Mouse (Mus musculus) R1 (cell line): ENCODE results near the gene Atp8b3.

Experiments
- DNase-seq: peaks from one replicate; pipeline ENCODE4 v3.0.0-alpha.2; 2018; ENCODE audit warnings: low read depth, low spot score

Gene Atp8b3

DNA sequence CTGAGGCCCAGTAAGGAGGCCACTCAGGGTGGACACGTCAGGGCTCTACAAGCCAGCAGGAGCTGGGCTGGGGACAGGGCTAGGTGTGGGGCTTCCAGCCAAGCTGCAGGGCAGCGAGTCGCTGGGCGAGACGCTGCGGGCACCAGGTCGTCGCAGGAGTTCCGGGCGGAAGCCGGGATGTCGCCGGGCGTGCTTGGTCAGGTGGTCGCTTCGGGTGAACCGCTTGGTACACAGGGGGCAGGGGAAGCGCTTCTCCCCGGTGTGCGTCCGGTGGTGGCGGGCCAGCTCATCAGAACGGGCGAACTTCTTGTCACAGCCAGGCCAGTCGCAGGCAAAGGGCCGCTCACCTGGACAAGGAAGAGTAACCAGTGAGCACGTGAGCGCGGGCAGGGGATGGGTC, 30.0 kb upstream of the Atp8b3 start:
- DNase-seq: no peak

GRCm38 (mm10) chr10:80566375-80567092, 27.6 kb upstream of the Atp8b3 start:
- DNase-seq: peak; percentile 87

- peak; percentile 96 for DNase-seq
Measured at GRCm38 (mm10) chr10:80561116-80561944, 22.4 kb upstream of the Atp8b3 start, which contains the start of gene Rexo1. Gene Rexo1 (minus strand): TSS chr10:80561560.

DNA sequence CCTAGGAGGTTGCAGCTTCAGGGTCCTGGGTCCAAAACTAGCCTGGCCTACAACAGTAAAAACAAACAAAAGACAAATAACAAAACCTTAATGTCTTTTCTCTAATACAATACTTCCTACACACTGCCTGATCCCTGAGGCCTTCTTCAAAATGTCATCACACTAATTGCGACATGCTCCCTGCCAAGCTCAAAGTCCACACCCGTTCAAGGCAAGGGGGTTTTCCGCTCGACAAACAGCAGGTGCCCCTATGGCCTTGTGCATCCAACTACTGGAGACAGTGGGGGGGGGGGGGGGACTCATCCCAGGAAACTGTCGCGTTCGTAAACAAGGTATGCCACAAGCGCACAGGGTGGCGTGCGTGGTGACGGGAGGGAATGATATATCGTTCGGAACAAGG, 21.7 kb upstream of the Atp8b3 start:
- DNase-seq: no peak

DNA sequence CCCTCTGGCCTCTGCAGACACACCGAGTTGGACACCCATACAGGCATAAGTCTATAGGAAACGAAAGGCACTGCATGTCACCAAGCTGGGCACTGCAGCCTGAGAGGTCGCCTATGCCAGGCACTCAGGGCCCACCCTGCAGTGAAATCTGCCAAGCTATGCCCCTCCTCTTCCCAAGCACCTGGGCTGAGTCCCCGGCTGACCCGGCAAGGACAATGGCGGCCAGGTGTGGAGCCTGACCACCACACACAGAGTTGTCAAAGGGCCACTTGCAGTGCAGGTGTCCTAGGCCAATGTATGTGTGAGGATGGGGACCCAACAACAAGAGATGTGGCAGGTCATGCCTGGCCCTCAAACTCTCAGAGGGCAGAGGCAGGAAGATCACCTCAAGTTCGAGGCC, 20.5 kb upstream of the Atp8b3 start:
- DNase-seq: no peak

DNA sequence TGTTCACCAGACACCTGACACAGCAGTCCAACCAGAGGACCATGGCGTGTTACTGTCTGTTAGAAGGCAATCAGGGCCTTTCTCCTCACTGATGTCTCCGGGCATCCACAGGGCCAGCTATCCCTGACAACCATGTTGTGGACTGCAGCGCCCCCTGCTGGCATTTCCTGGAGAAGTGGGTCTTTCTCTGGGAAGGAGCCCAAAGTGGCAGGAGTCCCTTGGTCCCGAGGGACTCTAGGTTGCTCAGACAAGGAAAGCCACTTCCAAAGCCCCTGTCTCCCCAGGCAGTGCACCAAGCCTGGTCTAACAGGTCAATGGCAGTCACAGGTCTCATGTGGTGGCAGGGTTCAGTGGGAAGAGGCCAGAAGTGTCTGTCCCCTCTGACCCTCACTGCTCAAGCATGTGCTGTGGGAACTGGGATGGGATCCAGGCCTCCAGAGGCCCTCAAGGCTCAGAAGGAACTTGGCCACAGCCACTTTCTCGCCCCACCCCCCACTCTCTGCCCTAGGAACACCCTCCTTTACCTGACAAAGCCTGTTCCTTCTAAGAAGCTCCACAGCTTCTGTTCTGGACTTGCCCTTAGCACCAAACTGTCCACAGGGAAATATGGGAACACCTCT, 18.5 kb upstream of the Atp8b3 start:
- DNase-seq: peak; percentile 76

GRCm38 (mm10) chr10:80553997-80554396, 15.1 kb upstream of the Atp8b3 start:
- no peak for DNase-seq

- DNase-seq: no peak
Measured at GRCm38 (mm10) chr10:80553575-80553974, 14.7 kb upstream of the Atp8b3 start.

- peak; percentile 50 for DNase-seq
Measured at GRCm38 (mm10) chr10:80552364-80552763, 13.4 kb upstream of the Atp8b3 start.

DNA sequence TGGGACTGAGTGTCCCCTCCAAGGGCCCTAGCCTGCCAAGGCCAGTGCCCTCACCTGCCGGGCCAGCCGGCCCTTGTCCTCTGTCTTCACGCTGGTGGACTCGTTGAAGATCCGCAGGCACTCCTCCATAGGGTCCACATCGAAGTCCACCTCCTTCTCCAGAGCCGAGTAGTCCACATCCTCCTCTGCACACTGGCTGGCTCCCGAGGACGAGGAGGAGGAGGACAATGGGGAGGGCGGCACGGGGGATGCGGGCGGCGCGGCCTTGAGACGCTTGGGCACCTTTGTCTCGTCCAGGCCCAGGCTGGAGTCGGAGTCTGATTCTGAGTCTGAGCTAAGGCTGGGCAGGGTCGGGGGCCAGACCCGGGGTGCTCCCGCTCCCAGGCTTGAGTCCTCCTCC, 10.4 kb upstream of the Atp8b3 start:
- DNase-seq: no peak

DNA sequence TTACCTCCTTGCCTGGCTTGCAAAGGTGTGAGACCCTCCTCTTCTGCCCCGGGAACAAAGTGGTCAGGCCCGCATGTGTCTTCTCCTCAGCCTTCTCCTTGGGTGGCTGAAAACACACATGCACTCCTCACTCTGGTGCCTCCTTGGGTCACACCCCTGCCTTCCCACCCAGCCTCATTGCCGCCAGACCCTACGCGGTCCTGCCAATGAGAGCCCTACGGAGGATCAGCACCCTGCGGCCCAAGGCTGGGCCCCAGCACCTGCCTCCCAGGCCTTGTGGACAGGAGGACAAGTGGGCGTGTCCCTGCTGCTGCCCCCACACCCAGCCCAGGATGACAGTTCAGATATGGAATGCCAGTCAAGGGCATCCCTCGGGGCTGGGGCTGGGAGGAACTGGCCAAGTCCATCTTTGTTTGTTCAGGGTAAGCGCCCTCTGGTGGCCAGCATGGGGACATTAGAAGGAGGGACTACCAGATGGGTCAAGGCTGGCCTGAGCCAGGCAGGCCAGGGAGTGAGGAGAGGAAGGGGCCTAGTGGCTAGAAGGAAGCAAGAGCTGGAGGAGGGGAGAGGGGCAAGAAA, 9.6 kb upstream of the Atp8b3 start:
- DNase-seq: peak; percentile 72

DNA sequence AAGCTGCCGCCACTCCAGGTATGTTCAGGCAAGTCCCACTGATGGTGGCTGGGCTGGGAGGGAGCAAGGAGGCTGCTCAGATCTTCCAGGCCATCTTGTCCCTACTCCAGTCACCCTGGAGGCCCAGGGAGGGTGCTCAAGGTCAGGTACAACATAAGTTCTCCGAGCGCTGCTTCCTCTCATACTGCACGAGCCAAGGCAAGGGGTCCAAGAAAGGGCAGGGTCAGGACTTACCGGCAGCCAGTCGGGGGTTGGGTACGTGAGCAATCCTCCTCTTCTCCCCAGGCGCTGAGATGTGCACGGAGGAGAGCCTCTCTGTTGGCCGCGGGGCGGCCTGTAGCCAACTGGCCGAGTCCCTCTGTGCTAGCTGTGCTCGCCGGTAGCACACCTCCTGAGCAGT, 8.6 kb upstream of the Atp8b3 start:
- DNase-seq: no peak

DNA sequence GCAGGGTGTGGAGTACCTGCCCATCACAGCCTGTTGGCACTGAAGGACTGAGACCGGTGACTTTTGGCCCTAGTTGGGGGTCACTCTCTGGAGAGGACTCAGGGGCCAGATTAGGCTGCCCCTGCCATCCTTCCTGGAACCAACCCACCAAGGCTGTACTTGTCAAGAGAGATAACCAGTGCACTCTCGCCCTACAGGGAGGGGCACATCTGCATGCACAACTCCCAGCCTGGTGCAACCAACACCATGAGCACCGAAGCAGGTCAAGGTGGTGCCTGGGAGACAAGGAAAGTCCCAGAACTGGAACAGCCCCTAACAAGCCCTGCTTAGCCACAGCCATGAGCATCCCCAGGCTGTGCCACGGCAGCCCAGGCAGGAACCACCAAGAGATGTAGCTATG, 8.0 kb upstream of the Atp8b3 start:
- no peak for DNase-seq

- DNase-seq: no peak
Measured at GRCm38 (mm10) chr10:80545590-80545989, 6.7 kb upstream of the Atp8b3 start.

- no peak for DNase-seq
Measured at GRCm38 (mm10) chr10:80543873-80544272, 4.9 kb upstream of the Atp8b3 start.

DNA sequence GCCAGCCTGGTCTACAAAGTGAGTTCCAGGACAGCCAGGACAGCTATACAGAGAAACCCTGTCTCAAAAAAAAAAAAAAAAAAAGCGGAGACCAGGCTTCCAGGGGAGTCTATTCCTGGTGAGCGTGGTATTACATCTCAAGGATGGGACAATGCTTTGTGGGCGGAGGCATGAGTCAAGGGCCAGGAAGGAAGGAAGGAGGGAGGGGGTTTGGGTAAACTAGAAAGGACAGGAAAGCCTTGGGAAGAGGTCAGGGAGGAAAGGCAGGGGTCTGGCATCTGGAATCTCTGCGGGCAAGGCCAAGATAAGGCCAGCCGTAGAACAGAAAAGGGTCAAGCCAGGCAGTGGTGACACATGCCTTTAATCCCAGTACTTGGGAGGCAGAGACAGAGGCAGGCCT, 569 bp upstream of the Atp8b3 start:
- DNase-seq: no peak

DNA sequence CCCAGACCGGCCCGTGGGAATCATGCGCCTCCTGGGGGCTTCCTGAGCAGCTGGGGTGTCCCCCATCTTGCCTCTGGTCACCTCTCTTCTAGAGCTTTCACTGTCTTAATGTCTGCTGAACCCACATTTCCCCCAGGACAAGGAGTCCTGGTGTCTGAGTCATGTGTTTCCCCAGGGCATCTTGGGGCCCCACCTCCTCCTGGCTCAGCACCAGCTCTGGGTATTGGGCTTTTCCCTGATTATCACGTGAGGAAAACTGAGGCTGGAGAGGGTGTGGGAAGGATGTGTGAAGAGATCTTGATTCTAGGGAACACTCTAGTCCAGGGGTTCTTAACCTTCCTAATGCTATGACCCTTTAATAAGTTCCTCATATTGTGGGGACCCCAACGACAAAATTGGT, 744 bp downstream of the Atp8b3 start:
- no peak for DNase-seq

DNA sequence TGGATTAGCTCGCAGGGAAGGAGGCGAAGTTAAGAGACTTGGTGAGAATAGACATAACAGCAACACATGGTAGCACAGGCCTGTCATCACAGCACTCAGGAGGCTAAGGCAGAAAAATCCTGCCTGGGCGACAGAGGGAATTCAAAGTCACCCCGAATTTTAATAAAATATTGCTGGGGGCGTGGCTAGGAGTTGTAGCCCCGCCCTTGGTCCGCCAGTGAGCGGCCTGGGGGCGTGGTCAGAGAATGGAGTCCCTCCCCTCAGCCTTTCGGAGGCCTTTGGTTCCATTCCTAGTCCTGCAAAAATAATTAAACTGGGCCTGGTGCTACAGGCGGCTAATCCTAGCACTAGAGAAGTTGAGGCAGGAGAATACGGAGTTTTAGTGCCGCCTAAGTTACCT, 3.2 kb downstream of the Atp8b3 start:
- DNase-seq: peak; percentile 73

GRCm38 (mm10) chr10:80535071-80535470, 3.9 kb downstream of the Atp8b3 start:
- DNase-seq: peak; percentile 66

DNA sequence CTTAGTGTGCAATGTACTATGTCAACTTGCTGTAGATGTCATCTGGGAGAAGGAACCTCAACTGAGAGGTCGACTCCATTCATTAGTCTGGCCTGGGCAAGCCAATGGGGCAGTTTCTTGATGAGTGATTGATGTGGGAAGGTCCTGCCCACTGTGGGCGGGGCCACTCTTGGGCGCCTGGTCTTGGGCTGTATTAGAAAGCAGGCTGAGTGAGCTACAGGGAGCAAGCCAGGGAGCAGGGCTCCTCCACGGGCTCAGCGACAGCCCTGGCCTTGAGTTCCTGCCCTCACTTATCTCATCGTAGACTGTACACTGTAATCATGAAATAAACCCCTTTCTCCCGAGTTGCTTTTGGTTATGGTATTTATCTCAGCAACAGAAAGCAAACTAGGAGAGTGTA, 5.2 kb downstream of the Atp8b3 start:
- peak; percentile 86 for DNase-seq

DNA sequence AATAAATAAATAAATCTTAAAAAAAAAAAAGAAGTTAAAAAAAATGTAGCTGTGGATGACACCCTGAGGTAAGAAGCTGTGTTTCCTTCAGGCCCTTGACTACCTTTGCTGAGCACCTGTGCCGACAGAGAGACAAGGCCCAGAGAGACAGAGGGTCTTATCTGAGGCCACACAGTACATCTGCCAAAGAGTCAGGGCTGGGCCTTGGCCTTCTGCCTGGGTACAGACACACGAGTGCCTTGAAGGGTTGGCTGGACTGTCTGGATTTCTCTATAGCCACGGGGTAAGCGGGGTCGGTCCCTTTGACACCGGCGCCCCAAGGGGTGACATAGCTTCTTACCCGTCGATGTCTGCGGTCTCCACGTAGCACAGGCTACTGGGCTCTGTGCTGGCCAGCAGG, 6.1 kb downstream of the Atp8b3 start:
- DNase-seq: no peak

- peak; percentile 78 for DNase-seq
Measured at GRCm38 (mm10) chr10:80526172-80526571, 12.8 kb downstream of the Atp8b3 start.
